Mouse (Mus musculus) midbrain, embryonic 15.5 days (tissue): ENCODE measurements around the gene Tdrkh. TPM values are rescaled to one million over a fixed set of nuclear protein-coding genes. Genes with fewer than 3 reads are reported as not detected.

ENCODE experiments used
- ATAC-seq: fragments of 200-750 bp; cut with Nextera tagmentation; replicated peaks from 2 replicates; pipeline ENCODE4 v1.8.0; 2017; ENCODE audit warnings: moderate TSS enrichment
- H3K27ac ChIP-seq: fragments of 300-500 bp; sonication (generic); 2 replicates; pipeline ENCODE4 v1.5.1; 2015; ENCODE audit warnings: mild to moderate bottlenecking, inconsistent platforms
- H3K27me3 ChIP-seq: fragments of 300-500 bp; sonication (generic); replicated peaks from 2 replicates; pipeline ENCODE4 v1.6.1; 2015; ENCODE audit warnings: inconsistent platforms
- H3K36me3 ChIP-seq: fragments of 300-500 bp; sonication (generic); replicated peaks from 2 replicates; pipeline ENCODE4 v1.6.1; 2015; ENCODE audit warnings: inconsistent platforms
- H3K4me1 ChIP-seq: fragments of 300-500 bp; sonication (generic); 2 replicates; pipeline ENCODE4 v1.6.1; 2015; ENCODE audit warnings: inconsistent platforms
- H3K4me2 ChIP-seq: fragments of 300-500 bp; sonication (generic); 2 replicates; pipeline ENCODE4 v1.6.1; 2015; ENCODE audit warnings: inconsistent platforms, mild to moderate bottlenecking, moderate library complexity
- H3K4me3 ChIP-seq: fragments of 300-500 bp; sonication (generic); 2 replicates; pipeline ENCODE4 v1.5.1; 2015; ENCODE audit warnings: mild to moderate bottlenecking, inconsistent platforms
- H3K9ac ChIP-seq: fragments of 300-500 bp; sonication (generic); 2 replicates; pipeline ENCODE4 v1.6.1; 2015; ENCODE audit warnings: mild to moderate bottlenecking, inconsistent platforms
- H3K9me3 ChIP-seq: fragments of 300-500 bp; sonication (generic); 2 replicates; pipeline ENCODE4 v1.6.1; 2016; ENCODE audit warnings: inconsistent platforms
- WGBS: fragments of 180-500 bp; shearing (Covaris S2); methylation state at CpG from one replicate; pipeline ENCODE4 v1.1.7; 2015; ENCODE audit warnings: mixed read lengths; 5-methylcytosine and 5-hydroxymethylcytosine counted together
- polyA plus RNA-seq: library from polyadenylated mRNA; unstranded; fragments of >200 nt; fragmentation: Nextera tagmentation; extraction: Ambion mirVana; gene quantifications from 2 replicates; pipeline ENCODE4 v1.2.1, GENCODE M21; 2015

The Tdrkh gene
- polyA plus RNA-seq, 1 experiment from 2014 or later = 53.2 TPM

DNA sequence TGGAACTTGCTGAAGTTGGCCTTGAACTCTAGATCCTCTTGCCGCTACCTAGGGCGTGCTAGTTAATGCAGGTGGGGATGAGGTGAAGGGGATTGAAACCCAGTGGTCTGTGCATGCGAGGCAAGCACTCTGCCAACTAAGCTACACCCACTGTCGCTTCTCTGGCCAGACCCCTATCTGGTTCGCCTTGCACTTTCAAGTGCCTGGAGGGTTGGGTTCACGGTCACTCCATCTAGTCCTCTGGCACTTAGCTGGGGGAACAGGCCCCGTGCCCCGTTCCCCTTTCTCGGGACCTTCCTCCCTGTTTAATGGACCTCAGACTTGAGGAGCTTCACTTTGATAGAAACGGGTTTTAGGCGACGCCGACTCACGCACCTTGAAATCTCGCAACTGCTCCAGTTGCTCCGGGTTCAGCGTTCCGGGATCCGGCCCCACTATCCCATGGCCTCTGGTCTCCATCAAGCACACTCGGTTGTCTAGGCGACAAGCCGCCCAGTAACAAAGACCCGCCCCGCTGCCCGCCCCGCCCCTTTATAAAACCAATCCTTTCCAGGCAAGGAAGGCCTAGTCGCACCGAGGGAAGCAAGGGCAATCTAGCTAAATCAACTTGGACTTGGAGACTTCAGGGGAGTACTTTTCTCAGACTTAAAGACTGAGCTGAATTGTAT is 59.5 kb downstream of the Tdrkh start:
- Histone ChIP-seq H3K4me2 (peak overlapping the region; percentile 51), H3K4me3 (peak overlapping the region; percentile 27), H3K27me3 (no peaks in the 10 kb centered on the region), H3K27ac (peak overlapping the region; percentile 39; the same call in 1 of the 2 replicates), H3K9me3 (no peaks in the 10 kb centered on the region), H3K9ac (peak overlapping the region; percentile 4; the same call in 1 of the 2 replicates), H3K4me1 (peaks cover 31% of the 10 kb centered on the region), H3K36me3 (no peaks in the 10 kb centered on the region)
- 10% methylated on average over 28 of the region's 28 CpGs for WGBS
- ATAC-seq = peak; percentile 59

DNA sequence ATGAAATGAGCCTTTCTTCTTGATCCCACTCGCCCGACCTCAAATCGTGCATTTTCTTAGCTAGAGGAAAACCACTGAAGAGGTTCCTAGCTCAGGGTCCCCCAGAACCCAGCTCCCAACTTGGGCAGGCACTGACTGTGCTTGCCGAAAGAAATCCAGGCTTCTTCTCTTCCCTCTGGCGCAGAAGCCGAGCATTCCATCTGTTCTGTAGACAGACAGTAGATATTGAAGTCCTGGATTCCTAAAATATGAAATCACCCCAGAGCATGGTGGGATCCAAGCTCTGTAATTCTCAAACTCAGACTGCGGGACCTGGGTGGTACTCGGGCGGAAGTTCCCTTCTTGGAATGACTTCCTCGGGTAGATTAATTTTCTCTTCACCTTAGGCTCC is 60.0 kb downstream of the Tdrkh start:
- no peaks in the 10 kb centered on the region for H3K27me3 ChIP-seq
- no peaks in the 10 kb centered on the region for H3K36me3 ChIP-seq
- H3K9ac ChIP-seq = 0 out of 2 replicates have a peak overlapping the region, but pooled peaks have one; percentile 4
- peak overlapping the region; percentile 39; the same call in 1 of the 2 replicates for H3K27ac ChIP-seq
- WGBS = 49% methylated on average over 10 of the region's 10 CpGs
- H3K4me3 ChIP-seq = no peak overlapping the region
- peaks cover 31% of the 10 kb centered on the region for H3K4me1 ChIP-seq
- peak overlapping the region; percentile 51 for H3K4me2 ChIP-seq
- ATAC-seq = no peak
- H3K9me3 ChIP-seq = no peaks in the 10 kb centered on the region

DNA sequence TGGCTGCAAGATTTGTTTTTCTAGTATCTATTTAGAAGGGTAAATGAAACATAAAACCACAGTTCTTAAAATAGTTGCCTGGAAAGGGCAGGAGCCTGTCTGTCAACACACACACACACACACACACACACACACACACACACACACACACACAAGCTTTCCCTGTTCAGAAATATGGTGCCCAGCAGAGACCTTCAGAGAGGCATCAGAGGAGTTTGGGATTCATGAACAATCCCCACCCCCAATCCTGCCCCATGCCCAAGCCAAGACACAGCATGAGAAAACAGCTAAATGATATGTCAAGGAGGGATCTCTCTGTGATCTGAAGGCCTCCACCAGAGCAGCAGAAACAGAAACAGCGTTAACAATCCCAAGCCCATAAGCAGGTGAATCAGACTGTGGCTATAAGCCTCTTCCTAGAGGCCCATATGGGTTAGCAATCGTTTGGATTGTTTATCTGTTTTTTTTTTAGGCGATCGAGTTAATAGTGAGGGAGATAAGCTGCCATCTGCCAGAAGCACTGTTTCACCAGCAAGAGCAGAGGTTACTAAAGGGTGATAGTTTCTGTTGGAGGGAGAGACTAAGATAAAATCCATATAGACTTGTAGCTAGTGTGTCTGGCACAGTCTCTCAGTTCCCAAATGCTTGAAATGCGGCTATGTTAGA is 60.6 kb downstream of the Tdrkh start:
- Histone ChIP-seq H3K4me1 (peaks cover 31% of the 10 kb centered on the region), H3K4me3 (no peak overlapping the region), H3K36me3 (no peaks in the 10 kb centered on the region), H3K27ac (peak overlapping the region; percentile 22; the same call in 1 of the 2 replicates), H3K4me2 (no peak overlapping the region), H3K9ac (no peak overlapping the region), H3K9me3 (no peaks in the 10 kb centered on the region), H3K27me3 (no peaks in the 10 kb centered on the region)
- 72% methylated on average over 5 of the region's 5 CpGs for WGBS
- ATAC-seq = no peak

DNA sequence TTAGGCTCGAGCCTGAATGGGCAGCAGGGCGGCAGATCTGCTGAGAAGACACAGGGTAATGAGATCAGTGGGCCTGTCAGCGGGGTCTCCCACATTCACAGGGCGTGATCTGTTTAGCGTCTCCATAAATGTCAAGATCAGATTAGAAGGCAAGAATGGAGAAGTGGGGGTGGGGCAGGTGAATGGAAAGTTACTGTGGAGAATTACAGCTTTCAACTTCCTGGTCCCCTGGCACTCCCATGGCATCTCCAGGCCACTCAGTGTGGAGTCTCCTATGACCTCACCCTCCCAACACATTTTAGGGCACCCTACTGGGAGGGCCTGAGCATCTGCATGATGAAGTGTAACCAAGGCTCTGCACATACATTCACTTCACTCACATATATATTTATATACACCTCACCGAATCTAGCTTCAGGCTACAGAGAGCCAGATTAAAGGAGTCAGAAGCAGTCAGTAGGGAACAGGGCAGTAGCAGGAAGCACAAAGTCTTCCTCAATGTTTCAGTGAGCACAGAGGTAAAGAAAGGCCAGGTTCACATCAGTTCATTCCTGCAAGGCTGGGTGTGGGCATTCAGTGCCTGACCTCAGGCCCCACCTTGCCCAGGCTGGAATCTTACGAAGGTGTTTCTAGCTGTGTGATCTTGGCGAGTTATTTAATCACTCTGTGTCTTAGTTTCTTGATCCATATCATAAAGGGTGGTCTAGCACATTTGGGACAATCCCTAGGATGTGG is 63.4 kb downstream of the Tdrkh start:
- H3K27ac ChIP-seq = peak overlapping the region; percentile 91
- no peaks in the 10 kb centered on the region for H3K9me3 ChIP-seq
- no peak overlapping the region for H3K9ac ChIP-seq
- no peak overlapping the region for H3K4me3 ChIP-seq
- no peaks in the 10 kb centered on the region; the same call in 1 of the 2 replicates for H3K36me3 ChIP-seq
- H3K4me2 ChIP-seq = peak overlapping the region; percentile 83
- no peaks in the 10 kb centered on the region for H3K27me3 ChIP-seq
- WGBS = 49% methylated on average over 8 of the region's 8 CpGs
- ATAC-seq = no peak
- H3K4me1 ChIP-seq = peaks cover 49% of the 10 kb centered on the region

DNA sequence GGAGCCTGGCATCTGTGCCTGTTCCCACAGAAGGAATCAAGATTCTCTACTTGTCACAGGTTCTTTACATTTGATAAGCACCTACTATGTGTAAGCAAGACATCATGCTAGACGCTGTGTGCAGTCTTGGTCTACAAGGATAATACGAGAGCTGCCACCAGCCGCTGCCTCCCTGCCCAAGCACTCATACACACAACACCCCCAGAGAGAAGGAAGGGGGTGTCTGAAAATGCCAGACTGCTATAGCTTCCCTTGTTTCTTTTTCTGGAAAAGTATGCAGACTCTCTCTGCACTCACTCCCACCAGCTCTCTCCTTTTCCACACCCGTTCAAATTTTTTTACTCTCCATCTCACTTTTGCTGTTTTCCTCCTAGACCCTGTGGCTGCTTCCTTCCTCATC is 64.4 kb downstream of the Tdrkh start:
- peak overlapping the region; percentile 91 for H3K27ac ChIP-seq
- peak overlapping the region; percentile 69 for H3K4me3 ChIP-seq
- H3K4me1 ChIP-seq = peaks cover 54% of the 10 kb centered on the region
- no peaks in the 10 kb centered on the region for H3K27me3 ChIP-seq
- peak; percentile 30 for ATAC-seq
- peak overlapping the region; percentile 85 for H3K9ac ChIP-seq
- H3K36me3 ChIP-seq = no peaks in the 10 kb centered on the region; the same call in 1 of the 2 replicates
- peak overlapping the region; percentile 83 for H3K4me2 ChIP-seq
- no peaks in the 10 kb centered on the region for H3K9me3 ChIP-seq
- 13% methylated on average over 4 of the region's 4 CpGs for WGBS

DNA sequence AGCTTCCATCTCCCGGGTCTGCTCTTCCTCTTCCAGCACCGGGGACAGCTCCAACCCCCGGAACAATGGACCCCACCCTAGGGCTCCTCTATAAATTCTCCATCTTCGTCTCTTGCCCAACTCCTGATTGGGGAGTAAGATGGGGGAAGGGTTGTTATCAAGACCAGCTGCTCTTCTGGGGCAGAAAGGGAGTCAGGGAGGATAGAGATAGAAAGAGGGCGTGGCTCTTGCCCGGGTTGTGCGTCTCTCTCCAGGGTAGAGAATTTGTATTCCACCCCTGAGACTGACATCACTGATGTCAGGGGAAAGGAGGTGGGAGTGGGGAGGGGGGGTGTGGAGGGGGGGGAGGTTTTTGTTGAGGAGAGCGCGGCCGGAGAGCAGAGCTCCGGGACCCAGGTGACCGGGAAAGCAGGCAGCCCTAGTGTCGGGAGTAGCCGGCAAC is 64.9 kb downstream of the Tdrkh start, which contains the start of gene Celf3:
TSS of gene Celf3 (plus strand) at position 315 of the 442 bp plus-strand sequence.
- Histone ChIP-seq H3K9ac (peak within 1 kb of the TSS; percentile 85), H3K36me3 (no peaks in the 10 kb centered on the region; the same call in 1 of the 2 replicates), H3K9me3 (no peaks in the 10 kb centered on the region), H3K27me3 (no peaks in the 10 kb centered on the region), H3K4me3 (peak within 1 kb of the TSS; percentile 69), H3K4me2 (peak within 1 kb of the TSS; percentile 83), H3K27ac (peak within 1 kb of the TSS; percentile 91), H3K4me1 (peaks cover 54% of the 10 kb centered on the region)
- peak; percentile 93 for ATAC-seq
- 0% methylated on average over 14 of the region's 14 CpGs for WGBS

DNA sequence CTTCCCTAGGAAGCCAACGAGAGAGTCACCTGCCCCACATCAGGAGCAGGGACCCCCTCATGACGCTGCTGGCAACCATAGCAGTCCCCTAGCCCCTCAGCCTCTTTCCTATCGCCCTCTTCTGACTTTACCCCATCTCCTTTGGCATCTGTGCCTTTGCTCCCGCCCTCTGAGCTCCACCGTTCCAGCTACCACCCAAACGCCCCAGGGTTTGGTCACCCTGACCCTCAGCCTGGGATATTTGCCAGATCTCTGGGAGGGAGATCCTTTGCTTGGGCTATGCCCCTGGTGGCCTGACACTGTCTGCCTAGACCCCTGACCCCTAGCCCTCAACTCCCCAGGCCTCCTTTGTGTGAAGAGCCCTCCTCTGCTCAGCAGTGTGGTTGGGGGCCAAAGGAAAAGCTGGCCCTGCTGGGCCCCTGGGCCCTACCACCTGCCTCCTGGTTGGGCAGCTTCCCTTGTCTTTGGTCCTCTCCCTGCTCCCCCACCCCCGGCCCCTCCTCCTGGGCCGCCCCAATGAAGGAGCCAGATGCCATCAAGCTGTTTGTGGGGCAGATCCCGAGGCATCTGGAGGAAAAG is 65.6 kb downstream of the Tdrkh start:
- peak; percentile 41 for ATAC-seq

DNA sequence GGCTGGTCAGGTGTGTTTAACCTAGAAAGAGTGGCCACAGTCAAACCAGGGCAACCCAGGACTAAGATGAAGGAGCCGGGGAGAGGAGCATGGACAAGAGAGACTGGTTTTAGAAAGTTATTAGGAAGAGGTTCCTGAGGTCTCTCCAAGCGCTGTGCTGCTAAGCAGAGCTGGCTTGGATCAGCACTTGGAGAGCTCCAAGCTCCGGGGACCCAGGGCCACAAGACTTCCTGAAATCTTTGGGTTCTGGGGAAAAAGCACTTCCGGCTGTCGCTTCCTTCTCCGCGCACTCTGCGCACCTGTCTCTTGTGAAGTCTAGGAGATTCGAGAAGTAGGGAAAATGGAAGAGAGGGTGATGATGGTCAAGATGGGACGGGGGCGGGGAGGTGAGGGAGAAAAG is 66.5 kb downstream of the Tdrkh start:
- Histone ChIP-seq H3K9me3 (no peaks in the 10 kb centered on the region), H3K36me3 (no peaks in the 10 kb centered on the region; the same call in 1 of the 2 replicates), H3K4me1 (peaks cover 64% of the 10 kb centered on the region), H3K4me2 (peak overlapping the region; percentile 83), H3K27ac (peak overlapping the region; percentile 91; the same call in 1 of the 2 replicates), H3K27me3 (no peaks in the 10 kb centered on the region), H3K4me3 (peak overlapping the region; percentile 69), H3K9ac (peak overlapping the region; percentile 85)
- WGBS = 9% methylated on average over 11 of the region's 11 CpGs
- ATAC-seq = no peak

More for the DNA sequence above, 65.6 kb downstream of the Tdrkh start:
- peak overlapping the region; percentile 69 for H3K4me3 ChIP-seq
- no peaks in the 10 kb centered on the region for H3K9me3 ChIP-seq
- H3K4me2 ChIP-seq = peak overlapping the region; percentile 83
- H3K9ac ChIP-seq = peak overlapping the region; percentile 85
- 0% methylated on average over 9 of the region's 9 CpGs for WGBS
- H3K27me3 ChIP-seq = no peaks in the 10 kb centered on the region
- H3K27ac ChIP-seq = peak overlapping the region; percentile 91
- H3K4me1 ChIP-seq = peaks cover 57% of the 10 kb centered on the region
- no peaks in the 10 kb centered on the region; the same call in 1 of the 2 replicates for H3K36me3 ChIP-seq

DNA sequence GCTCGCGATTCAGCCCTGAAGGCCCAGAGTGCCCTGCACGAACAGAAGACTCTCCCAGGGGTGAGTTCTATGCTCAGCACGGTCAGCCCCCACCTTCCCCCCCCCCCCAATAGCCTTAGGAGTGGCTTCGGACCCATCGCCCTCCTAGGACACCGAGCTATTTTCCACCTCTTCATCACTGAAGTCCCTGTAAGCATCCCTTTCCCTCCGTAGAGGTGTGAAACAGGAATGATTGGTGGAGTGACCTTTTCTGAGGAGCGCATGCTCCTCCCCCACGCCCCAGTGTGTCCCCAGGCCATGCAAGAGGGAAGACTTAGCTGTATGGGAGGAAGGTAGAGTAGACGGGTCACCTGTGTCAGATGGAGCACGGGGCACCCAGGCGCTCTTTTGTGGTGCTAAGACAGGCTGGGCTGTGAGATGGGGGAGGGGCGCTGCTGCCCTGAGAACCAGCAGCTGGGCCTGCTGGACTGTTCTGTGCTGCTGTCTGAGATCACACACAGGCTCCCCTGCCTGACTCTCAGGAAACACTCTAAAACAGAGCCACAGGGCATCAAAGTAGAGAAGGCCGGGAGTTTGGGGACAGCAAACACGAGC is 67.3 kb downstream of the Tdrkh start, which contains the start of gene Riiad1:
TSS of gene Riiad1 (minus strand) at position 51 of the 594 bp plus-strand sequence.
- no peak for ATAC-seq
- Histone ChIP-seq H3K27me3 (no peaks in the 10 kb centered on the region), H3K27ac (peak within 1 kb of the TSS; percentile 91), H3K4me2 (peak within 1 kb of the TSS; percentile 83), H3K36me3 (peaks cover 2% of the 10 kb centered on the region; the same call in 1 of the 2 replicates), H3K4me3 (peak within 1 kb of the TSS; percentile 69), H3K9ac (peak within 1 kb of the TSS; percentile 85), H3K4me1 (peaks cover 72% of the 10 kb centered on the region), H3K9me3 (no peaks in the 10 kb centered on the region)
- 13% methylated on average over 16 of the region's 16 CpGs for WGBS

DNA sequence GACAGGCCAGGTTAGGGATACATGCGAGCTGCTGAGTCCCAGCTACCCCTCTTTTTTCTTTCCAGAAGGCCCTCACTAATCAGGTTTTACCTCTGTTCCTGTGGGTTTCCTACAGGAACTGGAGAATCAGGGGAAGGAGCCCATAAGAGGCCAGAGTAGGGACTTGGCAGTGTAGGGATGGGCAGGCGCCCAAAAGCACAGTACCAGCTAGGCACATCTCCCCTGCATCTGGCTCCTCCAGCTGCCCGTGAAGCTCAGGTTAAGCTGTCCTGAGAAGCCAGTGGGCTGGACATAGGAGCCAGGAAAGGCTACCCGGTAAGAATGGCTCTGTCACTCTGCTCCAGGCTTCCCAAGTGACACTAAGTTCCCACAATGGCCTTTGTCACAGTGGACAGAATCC is 68.4 kb downstream of the Tdrkh start:
- Histone ChIP-seq H3K9ac (no peak overlapping the region), H3K4me1 (peaks cover 78% of the 10 kb centered on the region), H3K4me3 (no peak overlapping the region), H3K36me3 (peaks cover 6% of the 10 kb centered on the region; the same call in 1 of the 2 replicates), H3K4me2 (peak overlapping the region; percentile 83; the same call in 1 of the 2 replicates), H3K27ac (peak overlapping the region; percentile 89), H3K9me3 (no peaks in the 10 kb centered on the region), H3K27me3 (no peaks in the 10 kb centered on the region)
- no peak for ATAC-seq
- 67% methylated on average over 4 of the region's 4 CpGs for WGBS

DNA sequence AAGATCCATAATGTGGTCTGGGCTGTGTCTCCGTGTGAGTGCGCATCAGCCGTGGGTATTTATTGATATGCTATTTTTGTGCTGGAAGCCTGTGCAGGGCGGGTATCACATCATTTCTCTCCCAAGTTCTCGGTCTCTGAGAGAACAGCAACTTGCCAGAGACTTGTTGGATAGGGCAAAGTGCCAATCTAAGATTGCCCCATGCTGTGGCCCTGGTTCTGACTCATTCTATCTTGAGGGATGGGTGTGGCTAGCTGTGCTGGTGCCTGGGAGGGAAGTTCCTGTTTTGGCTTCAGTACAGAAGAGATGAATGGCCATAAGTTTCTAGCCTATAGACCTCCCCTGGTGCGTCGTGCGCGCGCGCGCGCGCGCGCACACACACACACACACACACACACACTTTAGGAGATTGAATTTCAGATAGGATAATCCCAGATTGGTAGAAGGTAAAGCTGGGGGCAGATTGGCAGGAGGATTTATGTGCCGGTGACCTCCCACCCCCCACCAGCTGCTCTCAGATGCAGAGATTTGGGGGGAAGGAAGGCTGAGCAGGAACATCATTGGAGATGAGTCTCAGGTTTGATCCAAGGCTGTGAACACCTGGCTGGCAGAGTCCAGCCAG is 69.8 kb downstream of the Tdrkh start:
- peaks cover 13% of the 10 kb centered on the region for H3K36me3 ChIP-seq
- ATAC-seq = no peak
- peak overlapping the region; percentile 52 for H3K4me2 ChIP-seq
- no peak overlapping the region for H3K9ac ChIP-seq
- H3K27me3 ChIP-seq = no peaks in the 10 kb centered on the region
- no peaks in the 10 kb centered on the region for H3K9me3 ChIP-seq
- peak overlapping the region; percentile 89 for H3K27ac ChIP-seq
- peaks cover 80% of the 10 kb centered on the region for H3K4me1 ChIP-seq
- WGBS = 82% methylated on average over 17 of the region's 17 CpGs
- H3K4me3 ChIP-seq = no peak overlapping the region
